Mouse (Mus musculus): Measurements from ENCODE around the gene Hs3st4. TPM values are rescaled to one million over a fixed set of nuclear protein-coding genes. Genes with fewer than 3 reads are reported as not detected.
A peak's percentile ranks its signal among the peaks of the same experiment; 100 is the strongest.

Hs3st4 gene
- polyA plus RNA-seq, 1 experiment from 2014 or later = 0.18 TPM

- Histone ChIP-seq H3K36me3 (ENCODE audit: control insufficient read depth, insufficient read depth, low read length) (no peaks in the 10 kb centered on the region), H3K27me3 (replicated peaks; ENCODE audit: control insufficient read depth, insufficient read depth, low read length) (peaks cover 83% of the 10 kb centered on the region), H3K4me3 (ENCODE audit: low read depth, low read length) (peak overlapping the region; percentile 56), H3K4me1 (ENCODE audit: control insufficient read depth, insufficient read depth, low read length) (0 out of 2 replicates have a peak, but pooled peaks cover 5% of the 10 kb centered on the region), H3K27ac (replicated peaks; ENCODE audit: low read depth, low read length) (no peak overlapping the region), H3K4me2 (ENCODE audit: low read depth, low read length) (peak overlapping the region; percentile 97), H3K9ac (ENCODE audit: low read depth, low read length) (peak overlapping the region; percentile 46; the same call in 1 of the 2 replicates), H3K9me3 (ENCODE audit: control insufficient read depth, low read length) (no peaks in the 10 kb centered on the region)
- DNase-seq (ENCODE audit: low spot score) (no peak), ATAC-seq (ENCODE audit: low read depth) (no peak)
- WGBS = 2% methylated on average over 24 of the region's 97 CpGs
Measured at GRCm38 (mm10) chr7:123983177-123984046, 743 bp downstream of the Hs3st4 start.

- ATAC-seq (ENCODE audit: low read depth) (no peak), DNase-seq (ENCODE audit: low spot score) (no peak)
Measured at GRCm38 (mm10) chr7:123992121-123992520, 9.5 kb downstream of the Hs3st4 start.

GRCm38 (mm10) chr7:123997266-123997665 is 14.6 kb downstream of the Hs3st4 start:
- Histone ChIP-seq H3K9me3 (ENCODE audit: control insufficient read depth, low read length) (no peaks in the 10 kb centered on the region), H3K4me3 (ENCODE audit: low read depth, low read length) (no peak overlapping the region), H3K4me1 (ENCODE audit: control insufficient read depth, insufficient read depth, low read length) (no peaks in the 10 kb centered on the region), H3K4me2 (ENCODE audit: low read depth, low read length) (no peak overlapping the region), H3K27me3 (replicated peaks; ENCODE audit: control insufficient read depth, insufficient read depth, low read length) (no peaks in the 10 kb centered on the region), H3K9ac (ENCODE audit: low read depth, low read length) (no peak overlapping the region), H3K27ac (replicated peaks; ENCODE audit: low read depth, low read length) (no peak overlapping the region), H3K36me3 (ENCODE audit: control insufficient read depth, insufficient read depth, low read length) (no peaks in the 10 kb centered on the region)
- ATAC-seq (ENCODE audit: low read depth) (no peak), DNase-seq (ENCODE audit: low spot score) (no peak)
- WGBS = 31% methylated on average over 3 of the region's 3 CpGs

More at GRCm38 (mm10) chr7:123992121-123992520, 9.5 kb downstream of the Hs3st4 start:
- Histone ChIP-seq H3K4me3 (ENCODE audit: low read depth, low read length) (no peak overlapping the region), H3K9me3 (ENCODE audit: control insufficient read depth, low read length) (no peaks in the 10 kb centered on the region), H3K4me2 (ENCODE audit: low read depth, low read length) (no peak overlapping the region), H3K9ac (ENCODE audit: low read depth, low read length) (no peak overlapping the region), H3K27ac (replicated peaks; ENCODE audit: low read depth, low read length) (no peak overlapping the region), H3K36me3 (ENCODE audit: control insufficient read depth, insufficient read depth, low read length) (no peaks in the 10 kb centered on the region), H3K27me3 (replicated peaks; ENCODE audit: control insufficient read depth, insufficient read depth, low read length) (peaks cover 13% of the 10 kb centered on the region), H3K4me1 (ENCODE audit: control insufficient read depth, insufficient read depth, low read length) (no peaks in the 10 kb centered on the region)
- WGBS = 62% methylated on average over 3 of the region's 3 CpGs

- H3K9ac ChIP-seq (ENCODE audit: low read depth, low read length) = no peak overlapping the region
- no peaks in the 10 kb centered on the region for H3K4me1 ChIP-seq (ENCODE audit: control insufficient read depth, insufficient read depth, low read length)
- no peaks in the 10 kb centered on the region for H3K36me3 ChIP-seq (ENCODE audit: control insufficient read depth, insufficient read depth, low read length)
- no peaks in the 10 kb centered on the region for H3K27me3 ChIP-seq (replicated peaks; ENCODE audit: control insufficient read depth, insufficient read depth, low read length)
- DNase-seq (ENCODE audit: low spot score) = no peak
- ATAC-seq (ENCODE audit: low read depth) = no peak
- no peaks in the 10 kb centered on the region for H3K9me3 ChIP-seq (ENCODE audit: control insufficient read depth, low read length)
- no peak overlapping the region for H3K4me2 ChIP-seq (ENCODE audit: low read depth, low read length)
- 58% methylated on average over 7 of the region's 7 CpGs for WGBS
- no peak overlapping the region for H3K27ac ChIP-seq (replicated peaks; ENCODE audit: low read depth, low read length)
- H3K4me3 ChIP-seq (ENCODE audit: low read depth, low read length) = no peak overlapping the region
Measured at GRCm38 (mm10) chr7:123998601-123999000, 15.9 kb downstream of the Hs3st4 start.

GRCm38 (mm10) chr7:124026908-124027307 is 44.2 kb downstream of the Hs3st4 start:
- WGBS = 93% methylated on average over 5 of the region's 5 CpGs
- ATAC-seq (ENCODE audit: low read depth) (no peak), DNase-seq (ENCODE audit: low spot score) (no peak)
- Histone ChIP-seq H3K27ac (replicated peaks; ENCODE audit: low read depth, low read length) (no peak overlapping the region), H3K9ac (ENCODE audit: low read depth, low read length) (no peak overlapping the region), H3K27me3 (replicated peaks; ENCODE audit: control insufficient read depth, insufficient read depth, low read length) (no peaks in the 10 kb centered on the region), H3K9me3 (ENCODE audit: control insufficient read depth, low read length) (no peaks in the 10 kb centered on the region), H3K36me3 (ENCODE audit: control insufficient read depth, insufficient read depth, low read length) (no peaks in the 10 kb centered on the region), H3K4me2 (ENCODE audit: low read depth, low read length) (no peak overlapping the region), H3K4me1 (ENCODE audit: control insufficient read depth, insufficient read depth, low read length) (no peaks in the 10 kb centered on the region), H3K4me3 (ENCODE audit: low read depth, low read length) (no peak overlapping the region)

- H3K36me3 ChIP-seq (ENCODE audit: control insufficient read depth, insufficient read depth, low read length) = no peaks in the 10 kb centered on the region
- 33% methylated on average over 2 of the region's 2 CpGs for WGBS
- H3K4me3 ChIP-seq (ENCODE audit: low read depth, low read length) = no peak overlapping the region
- no peaks in the 10 kb centered on the region for H3K4me1 ChIP-seq (ENCODE audit: control insufficient read depth, insufficient read depth, low read length)
- no peak overlapping the region for H3K27ac ChIP-seq (replicated peaks; ENCODE audit: low read depth, low read length)
- ATAC-seq (ENCODE audit: low read depth) (no peak), DNase-seq (ENCODE audit: low spot score) (peak; percentile 70)
- H3K4me2 ChIP-seq (ENCODE audit: low read depth, low read length) = no peak overlapping the region
- H3K9ac ChIP-seq (ENCODE audit: low read depth, low read length) = no peak overlapping the region
- no peaks in the 10 kb centered on the region for H3K27me3 ChIP-seq (replicated peaks; ENCODE audit: control insufficient read depth, insufficient read depth, low read length)
- no peaks in the 10 kb centered on the region for H3K9me3 ChIP-seq (ENCODE audit: control insufficient read depth, low read length)
Measured at GRCm38 (mm10) chr7:124032236-124032635, 49.6 kb downstream of the Hs3st4 start.

- no peak overlapping the region for H3K9ac ChIP-seq (ENCODE audit: low read depth, low read length)
- no peak overlapping the region for H3K27ac ChIP-seq (replicated peaks; ENCODE audit: low read depth, low read length)
- 70% methylated on average over 2 of the region's 2 CpGs for WGBS
- H3K9me3 ChIP-seq (ENCODE audit: control insufficient read depth, low read length) = no peaks in the 10 kb centered on the region
- H3K36me3 ChIP-seq (ENCODE audit: control insufficient read depth, insufficient read depth, low read length) = no peaks in the 10 kb centered on the region
- H3K27me3 ChIP-seq (replicated peaks; ENCODE audit: control insufficient read depth, insufficient read depth, low read length) = no peaks in the 10 kb centered on the region
- DNase-seq (ENCODE audit: low spot score) = no peak
- H3K4me2 ChIP-seq (ENCODE audit: low read depth, low read length) = no peak overlapping the region
- no peak overlapping the region for H3K4me3 ChIP-seq (ENCODE audit: low read depth, low read length)
- H3K4me1 ChIP-seq (ENCODE audit: control insufficient read depth, insufficient read depth, low read length) = no peaks in the 10 kb centered on the region
- ATAC-seq (ENCODE audit: low read depth) = no peak; the same call in 1 of the 2 replicates
Measured at GRCm38 (mm10) chr7:124033332-124033731, 50.7 kb downstream of the Hs3st4 start.

- no peak overlapping the region for H3K4me2 ChIP-seq (ENCODE audit: low read depth, low read length)
- no peak for ATAC-seq (ENCODE audit: low read depth)
Measured at GRCm38 (mm10) chr7:124037281-124037700, 54.6 kb downstream of the Hs3st4 start.

GRCm38 (mm10) chr7:124039142-124039541 is 56.5 kb downstream of the Hs3st4 start:
- H3K27ac ChIP-seq (replicated peaks; ENCODE audit: low read depth, low read length) = no peak overlapping the region
- ATAC-seq (ENCODE audit: low read depth) (no peak), DNase-seq (ENCODE audit: low spot score) (peak; percentile 41)
- no peaks in the 10 kb centered on the region for H3K4me1 ChIP-seq (ENCODE audit: control insufficient read depth, insufficient read depth, low read length)
- H3K9me3 ChIP-seq (ENCODE audit: control insufficient read depth, low read length) = no peaks in the 10 kb centered on the region
- H3K4me2 ChIP-seq (ENCODE audit: low read depth, low read length) = no peak overlapping the region
- no peaks in the 10 kb centered on the region for H3K36me3 ChIP-seq (ENCODE audit: control insufficient read depth, insufficient read depth, low read length)
- H3K9ac ChIP-seq (ENCODE audit: low read depth, low read length) = no peak overlapping the region
- no peak overlapping the region for H3K4me3 ChIP-seq (ENCODE audit: low read depth, low read length)
- no peaks in the 10 kb centered on the region for H3K27me3 ChIP-seq (replicated peaks; ENCODE audit: control insufficient read depth, insufficient read depth, low read length)
- 28% methylated on average over 5 of the region's 5 CpGs for WGBS

More at GRCm38 (mm10) chr7:124037281-124037700, 54.6 kb downstream of the Hs3st4 start:
- no peak overlapping the region for H3K27ac ChIP-seq (replicated peaks; ENCODE audit: low read depth, low read length)
- no peak overlapping the region for H3K9ac ChIP-seq (ENCODE audit: low read depth, low read length)
- no peaks in the 10 kb centered on the region for H3K27me3 ChIP-seq (replicated peaks; ENCODE audit: control insufficient read depth, insufficient read depth, low read length)
- 54% methylated on average over 5 of the region's 5 CpGs for WGBS
- H3K4me3 ChIP-seq (ENCODE audit: low read depth, low read length) = no peak overlapping the region
- no peaks in the 10 kb centered on the region for H3K36me3 ChIP-seq (ENCODE audit: control insufficient read depth, insufficient read depth, low read length)
- H3K9me3 ChIP-seq (ENCODE audit: control insufficient read depth, low read length) = no peaks in the 10 kb centered on the region
- H3K4me1 ChIP-seq (ENCODE audit: control insufficient read depth, insufficient read depth, low read length) = no peaks in the 10 kb centered on the region
- peak; percentile 23 for DNase-seq (ENCODE audit: low spot score)

Data from embryonic facial prominence, embryonic 14.5 days (tissue).